Mouse (Mus musculus): ENCODE data around the gene Ahnak.
"Not testable (repeated sequence)": the region's sequence is repeated elsewhere in the genome, so short reads cannot be mapped to it uniquely, and the experiment has no call there.

The Ahnak gene

DNA sequence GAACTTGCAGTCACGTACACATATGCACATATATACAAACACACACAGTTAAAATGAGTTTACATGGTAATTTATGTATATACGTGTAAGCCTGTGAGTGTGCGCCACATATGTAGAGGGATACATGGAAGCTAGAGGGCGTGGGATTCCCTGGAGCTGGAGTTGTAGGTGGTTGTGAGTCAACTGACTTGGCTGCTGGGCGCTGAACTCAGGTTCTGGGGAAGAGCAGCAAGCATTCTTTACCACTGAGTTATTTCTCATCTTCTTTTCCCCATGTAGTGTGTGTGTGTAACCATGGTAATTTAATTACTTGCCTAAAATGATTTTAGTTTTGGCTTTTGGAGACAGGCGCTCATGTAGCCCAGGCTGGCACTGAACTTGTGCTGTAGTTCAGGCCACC lies 7.5 kb downstream of the Ahnak start:
- no peak for DNase-seq

DNA sequence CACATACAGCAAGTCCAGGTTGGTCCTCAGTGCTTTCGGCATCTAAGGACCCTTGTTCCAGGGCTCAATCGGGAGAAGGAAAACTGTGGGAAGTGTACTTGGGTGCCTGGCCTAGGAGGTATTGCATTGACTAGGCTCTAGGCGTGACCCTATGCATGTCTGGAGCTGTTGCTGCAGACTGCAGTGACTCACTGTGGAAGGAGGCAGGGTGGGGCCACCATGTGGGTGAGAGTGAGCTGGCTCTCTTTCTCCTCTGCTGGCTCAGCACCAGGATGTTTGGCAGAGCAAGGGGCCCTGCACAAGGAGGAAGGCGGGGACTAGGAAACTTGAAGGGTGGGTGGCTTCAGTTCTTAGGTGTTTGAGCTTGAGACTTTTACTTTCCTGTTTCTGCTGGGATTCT lies 8.5 kb downstream of the Ahnak start:
- DNase-seq = no peak

DNA sequence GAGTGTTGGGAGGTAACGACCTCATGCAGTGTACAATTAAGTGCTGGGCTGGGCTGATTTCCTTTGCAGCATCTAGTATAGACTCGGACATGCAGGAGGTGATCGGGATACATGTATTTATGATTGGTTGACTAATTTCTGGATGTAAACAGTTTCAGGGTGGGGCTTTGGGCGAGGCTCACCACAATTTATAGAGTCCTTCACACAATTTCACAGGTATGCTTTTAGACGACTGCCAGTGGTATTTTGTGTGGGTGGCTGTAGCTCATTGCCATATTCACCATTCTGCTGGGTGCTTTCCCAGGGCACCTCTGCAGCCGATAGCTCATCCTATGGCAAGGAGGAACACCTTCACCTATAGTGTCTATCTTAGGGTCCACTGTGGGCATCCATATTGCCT lies 9.5 kb downstream of the Ahnak start:
- no peak for DNase-seq

DNA sequence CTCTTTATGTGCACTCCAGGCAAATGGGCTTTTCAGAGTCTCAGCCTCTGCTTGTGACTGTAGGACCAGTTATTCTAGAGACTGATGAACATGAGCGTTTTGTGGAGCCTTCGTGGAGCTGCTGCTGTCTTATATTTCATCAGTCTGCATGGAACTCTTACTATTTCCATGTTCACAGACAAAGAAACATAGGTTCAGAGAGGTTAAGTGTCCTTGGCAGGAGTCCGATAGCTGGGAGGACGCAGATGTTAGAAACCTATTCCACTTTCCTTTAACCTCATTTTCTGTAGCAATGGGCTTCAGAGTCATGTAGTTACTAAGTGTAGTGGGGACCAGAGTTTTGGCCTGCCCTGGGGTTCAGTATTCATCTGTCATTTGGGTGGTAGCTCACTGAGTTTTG lies 10.1 kb downstream of the Ahnak start:
- no peak for DNase-seq

DNA sequence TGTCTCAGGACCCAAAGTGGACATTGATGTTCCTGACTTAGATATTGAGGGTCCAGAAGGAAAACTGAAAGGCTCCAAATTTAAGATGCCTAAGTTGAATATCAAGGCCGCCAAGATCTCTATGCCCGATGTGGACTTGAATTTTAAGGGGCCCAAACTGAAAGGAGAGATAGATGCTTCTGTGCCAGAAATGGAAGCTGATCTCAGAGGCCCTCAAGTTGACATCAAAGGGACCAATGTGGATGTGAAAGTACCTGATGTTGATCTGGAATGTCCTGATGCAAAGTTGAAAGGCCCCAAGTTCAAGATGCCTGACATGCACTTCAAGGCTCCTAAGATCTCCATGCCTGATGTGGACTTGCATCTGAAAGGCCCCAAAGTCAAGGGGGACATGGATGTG lies 17.8 kb downstream of the Ahnak start:
- DNase-seq = not testable (repeated sequence)

DNA sequence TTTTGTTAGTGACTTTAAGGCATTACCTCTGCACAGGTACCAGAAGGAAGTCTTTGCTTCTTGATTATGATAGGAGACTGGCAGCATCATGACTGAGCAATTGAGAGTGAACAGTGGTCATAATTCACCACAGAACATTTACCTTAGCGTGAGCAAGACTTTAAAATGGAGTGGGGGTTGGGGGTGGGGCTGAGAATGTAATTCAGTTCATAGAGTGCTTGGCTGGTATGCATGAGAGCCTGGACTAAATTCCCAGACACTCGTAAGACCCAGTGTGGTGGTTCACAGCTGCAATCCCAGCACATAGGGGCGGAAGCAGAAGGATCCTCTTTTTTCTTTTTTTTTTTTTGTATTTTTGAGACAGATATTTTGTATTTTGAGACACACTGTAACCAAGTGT lies 30.2 kb downstream of the Ahnak start:
- no peak for DNase-seq

DNA sequence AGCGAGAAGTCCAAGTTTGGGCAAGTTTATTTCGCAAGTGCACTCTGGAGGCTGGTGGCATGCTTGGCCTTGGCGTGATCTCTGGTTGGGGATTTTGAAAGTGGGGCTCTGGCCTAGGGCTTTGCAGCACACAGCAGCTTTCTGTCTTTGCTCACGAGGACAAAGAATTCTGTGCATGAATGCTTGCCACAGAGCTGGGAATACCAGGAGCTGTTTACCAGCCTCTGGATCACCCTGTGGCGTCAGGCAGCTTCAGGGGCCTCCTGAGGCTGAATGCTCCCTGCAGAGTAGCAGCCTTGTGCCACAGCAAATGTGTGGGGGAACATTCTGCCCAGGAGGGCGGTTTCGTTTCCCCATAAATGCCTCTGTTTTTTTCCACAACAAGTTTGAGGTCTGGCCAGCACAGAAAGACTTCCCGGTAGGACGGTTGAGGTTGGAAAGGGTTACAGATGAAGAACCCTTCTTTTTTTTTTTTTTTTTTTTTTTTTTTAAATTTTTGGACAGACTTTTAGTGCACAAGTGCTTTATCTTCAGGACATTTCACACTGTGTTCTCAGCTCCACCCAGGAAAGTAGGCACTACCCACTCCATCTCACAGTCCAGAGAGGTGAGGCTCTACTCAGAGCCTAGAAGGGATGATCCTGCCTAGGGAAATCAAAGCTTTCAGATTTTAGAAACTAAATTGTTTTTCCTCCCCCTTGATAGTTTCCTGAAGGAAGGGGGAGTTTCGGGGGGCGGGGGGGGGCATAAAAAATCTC lies 34.1 kb downstream of the Ahnak start:
- DNase-seq = no peak

DNA sequence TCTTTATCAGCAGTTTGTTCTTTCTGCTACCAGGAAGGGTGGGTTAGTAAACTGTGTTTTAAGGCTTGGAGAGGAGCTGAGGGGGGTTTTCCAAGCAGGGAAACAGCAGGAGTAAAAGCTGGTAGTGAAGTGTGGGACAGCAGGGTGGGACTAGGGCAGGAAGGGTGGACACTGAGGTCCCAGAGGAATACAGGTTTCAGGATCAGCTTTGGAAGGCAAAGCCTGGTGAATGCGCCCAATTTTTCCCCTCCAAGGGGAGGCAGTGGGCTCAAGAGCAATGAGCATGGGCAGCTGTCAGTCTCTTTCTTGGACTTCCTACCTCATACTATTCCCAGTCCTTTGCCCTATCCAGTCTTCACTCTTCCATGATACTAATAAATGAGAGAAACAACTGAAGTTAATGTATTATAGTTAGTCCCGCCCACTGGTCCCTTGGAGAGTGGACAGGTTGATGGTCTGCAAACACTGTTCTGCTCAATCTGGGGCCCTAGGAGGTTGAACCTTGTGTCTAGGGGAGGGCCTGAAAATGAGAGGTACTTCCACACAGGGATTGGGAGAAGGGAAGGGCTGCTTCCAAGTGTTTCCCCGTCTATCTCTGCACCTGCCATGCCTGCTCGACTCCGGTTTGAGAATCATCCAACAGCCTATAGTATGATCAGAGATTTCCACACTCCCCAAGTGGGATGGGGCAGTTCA lies 36.6 kb downstream of the Ahnak start:
- DNase-seq = no peak

DNA sequence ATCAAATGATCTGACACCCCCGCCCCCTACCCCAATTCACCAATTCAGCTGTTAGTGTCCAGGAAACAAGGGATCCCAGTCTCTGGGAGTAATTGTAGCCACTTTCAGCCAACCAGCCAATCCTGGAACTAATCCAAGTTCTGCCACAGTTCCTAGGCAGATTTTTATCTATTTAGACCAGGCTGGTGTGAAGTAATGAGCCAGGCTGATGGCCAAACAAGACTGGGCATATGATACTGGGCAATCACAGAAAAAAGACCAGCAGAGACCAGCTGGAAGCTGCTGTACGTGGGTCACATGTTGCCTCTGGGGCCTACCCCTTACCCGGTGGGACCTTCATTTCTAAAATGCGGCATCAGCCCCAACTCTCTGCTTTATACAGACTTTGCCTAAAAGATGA lies 37.5 kb downstream of the Ahnak start:
- DNase-seq = peak; percentile 31

DNA sequence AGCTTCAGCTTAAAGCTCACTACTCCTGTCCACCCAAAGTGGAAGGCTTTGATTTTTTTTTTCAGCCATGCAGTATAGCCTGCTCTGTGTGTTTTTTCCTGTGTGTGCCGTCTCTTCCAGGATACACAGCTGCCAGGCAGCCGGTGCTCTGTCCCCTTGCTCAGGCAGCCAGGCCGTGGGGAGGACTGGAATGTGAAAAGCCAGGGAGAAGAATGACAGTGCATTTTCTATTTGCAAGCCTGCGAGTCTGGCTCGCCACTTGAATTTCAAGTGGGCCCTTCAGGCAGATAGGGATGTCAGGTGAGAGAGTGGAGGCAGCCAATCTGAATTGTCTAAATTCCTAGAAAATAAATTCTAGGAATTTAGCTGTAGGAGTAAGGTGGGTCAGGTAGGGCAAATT lies 38.7 kb downstream of the Ahnak start:
- DNase-seq = no peak

DNA sequence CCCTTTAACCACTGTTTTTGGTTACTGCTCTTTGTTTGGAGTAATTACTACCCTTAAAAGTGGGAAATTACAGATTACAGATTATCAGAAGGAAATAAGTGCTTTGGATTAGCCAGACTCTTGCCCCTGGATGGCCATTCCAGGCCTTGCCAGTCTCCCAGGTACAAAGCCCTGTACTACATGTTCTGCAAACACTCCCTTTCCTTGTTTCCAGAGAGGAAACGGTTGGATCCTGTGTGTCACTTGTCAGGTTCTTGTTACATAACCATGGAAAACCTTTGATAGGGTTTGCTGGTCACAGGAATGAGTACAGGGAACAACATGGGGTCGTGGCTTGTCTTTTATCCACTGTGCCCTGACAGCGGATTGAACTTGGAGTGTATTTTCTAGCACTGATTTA lies 39.3 kb downstream of the Ahnak start:
- no peak for DNase-seq

DNA sequence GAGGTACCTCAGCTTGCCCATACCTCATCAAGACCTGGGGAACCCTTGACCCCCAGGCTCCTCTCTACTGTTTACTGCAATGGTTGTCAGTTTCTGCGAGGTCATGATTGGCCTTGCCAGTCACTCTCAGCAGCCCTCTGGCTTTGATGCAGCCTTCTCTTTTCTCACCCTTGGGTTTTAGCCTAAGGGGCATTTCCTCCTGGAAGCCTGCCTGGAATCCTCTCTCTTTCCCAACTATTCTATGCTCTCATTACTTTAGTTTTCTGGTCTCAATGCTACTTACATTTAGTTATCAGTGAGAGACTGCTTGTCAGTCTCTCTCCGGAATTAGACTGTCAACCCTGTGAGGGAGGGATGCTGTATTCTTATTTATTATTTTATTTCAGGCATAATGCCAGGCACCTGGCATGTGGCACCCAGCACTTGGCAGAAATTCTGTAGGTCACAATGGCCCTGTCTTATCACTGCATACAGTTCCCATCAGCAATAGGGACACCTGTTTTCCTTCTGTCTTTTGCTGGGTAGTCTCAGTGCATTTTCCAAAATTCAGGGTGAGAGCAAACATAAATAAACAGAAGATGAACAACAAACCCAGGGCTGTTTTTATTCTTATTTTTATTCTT lies 40.7 kb downstream of the Ahnak start:
- DNase-seq = no peak

DNA sequence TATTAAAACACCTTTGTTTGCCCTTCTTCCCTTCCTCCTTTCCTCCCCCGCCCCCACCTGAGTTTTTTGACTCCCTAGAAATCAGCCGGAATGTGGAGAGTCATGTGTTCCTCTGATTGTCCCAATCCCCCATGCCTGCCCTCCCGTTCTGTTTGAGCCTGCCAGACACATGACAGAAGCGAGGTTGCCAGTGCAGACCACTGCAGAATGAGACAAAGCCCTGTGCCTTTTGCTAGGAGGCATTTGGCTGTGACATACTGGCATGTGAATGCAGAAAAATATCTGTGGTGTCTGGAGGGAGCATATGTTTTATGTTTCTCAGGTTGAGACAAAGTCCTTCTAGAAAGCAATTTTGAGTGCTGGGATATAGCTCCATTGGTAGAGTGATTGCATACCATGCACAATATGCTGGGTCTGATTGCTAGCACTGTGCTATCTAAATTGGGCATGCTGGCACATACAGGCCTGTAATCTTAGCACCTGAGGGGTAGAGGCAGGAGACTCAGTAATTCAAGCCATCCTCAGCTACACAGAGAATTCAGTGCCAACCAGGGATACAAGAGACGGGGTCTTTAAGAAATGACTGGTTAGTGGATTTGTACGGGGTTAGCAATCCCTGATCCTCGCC lies 43.5 kb downstream of the Ahnak start:
- no peak for DNase-seq

DNA sequence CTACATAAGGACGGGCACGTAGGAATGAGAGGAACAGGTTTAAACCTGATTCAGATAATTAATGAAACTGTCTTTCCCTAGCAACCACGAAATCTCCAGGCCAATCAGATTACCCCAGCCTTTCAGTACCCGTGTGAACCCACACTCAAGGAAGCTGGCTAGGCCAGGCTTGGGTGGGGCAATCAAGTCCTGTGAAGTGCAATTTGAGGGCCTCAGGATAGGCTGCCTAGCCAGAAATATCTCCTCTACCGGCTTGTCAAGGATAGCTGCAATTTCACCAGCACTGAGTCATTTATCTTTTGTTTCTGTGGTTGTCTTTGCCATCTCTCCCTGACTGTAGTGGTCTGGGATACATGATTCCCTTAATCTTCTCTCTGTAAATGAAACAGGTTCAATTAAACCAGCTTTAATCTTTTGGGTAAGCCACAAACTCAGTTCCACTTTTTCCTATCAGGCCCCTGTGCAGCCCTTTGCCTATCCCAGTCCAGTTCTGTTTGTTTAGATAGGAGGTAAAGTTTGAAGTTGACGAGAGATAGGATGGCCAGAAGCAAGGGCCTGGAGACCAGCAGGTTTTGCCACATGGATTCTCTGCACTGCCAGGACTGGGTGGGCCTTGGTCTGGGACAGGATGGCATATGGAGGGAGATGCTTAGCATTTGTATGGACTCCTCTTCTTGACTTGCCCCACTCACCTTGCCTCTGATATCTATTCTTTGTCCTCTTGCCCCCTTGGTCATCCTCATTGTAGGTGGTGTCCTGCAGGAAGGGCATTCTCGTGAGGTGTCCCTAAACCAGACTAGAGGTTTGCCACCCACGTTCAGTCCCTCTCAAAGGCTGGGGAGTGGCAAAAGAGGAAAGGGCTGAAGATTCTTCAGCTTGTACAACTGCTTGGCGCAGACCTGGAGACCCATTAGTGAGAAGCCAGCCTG lies 44.6 kb downstream of the Ahnak start:
- no peak for DNase-seq

DNA sequence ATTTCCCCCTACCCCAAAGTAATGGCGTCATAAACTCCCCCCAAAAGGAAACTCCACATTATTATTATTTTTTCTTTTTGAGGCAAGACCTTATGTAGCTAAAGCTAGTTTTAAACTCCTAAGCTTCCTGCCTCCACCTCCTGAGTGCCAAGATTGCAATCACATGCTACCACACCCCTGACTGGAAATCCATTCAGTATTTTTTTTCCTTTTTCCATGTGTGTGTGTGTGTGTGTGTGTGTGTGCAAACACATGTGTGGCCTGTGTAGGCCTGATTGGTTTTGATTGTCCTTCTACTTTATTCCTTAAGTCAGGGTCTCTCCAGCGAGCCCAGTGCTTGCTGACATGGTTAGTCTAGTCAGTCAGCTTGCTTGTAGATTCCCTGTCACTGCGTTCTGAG lies 45.4 kb downstream of the Ahnak start:
- no peak for DNase-seq

DNA sequence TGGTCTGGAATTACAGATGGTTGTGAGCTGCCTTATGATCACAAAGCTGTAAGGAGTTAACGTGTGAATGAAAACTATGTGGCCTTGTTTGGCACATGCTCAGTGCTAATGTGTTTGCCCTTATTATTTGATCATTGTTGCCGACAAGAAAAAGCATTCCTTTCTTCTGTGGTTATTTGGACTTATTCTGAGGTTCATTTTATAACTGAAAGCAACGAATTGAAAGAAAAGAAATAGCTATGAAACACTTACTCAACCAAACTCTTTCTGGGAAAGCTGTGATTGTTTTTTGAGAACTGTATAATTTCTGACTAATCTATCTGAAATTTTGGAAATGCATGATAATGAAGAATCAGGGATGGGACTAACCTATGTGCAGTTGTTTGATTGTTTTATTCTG lies 46.0 kb downstream of the Ahnak start:
- DNase-seq = no peak

DNA sequence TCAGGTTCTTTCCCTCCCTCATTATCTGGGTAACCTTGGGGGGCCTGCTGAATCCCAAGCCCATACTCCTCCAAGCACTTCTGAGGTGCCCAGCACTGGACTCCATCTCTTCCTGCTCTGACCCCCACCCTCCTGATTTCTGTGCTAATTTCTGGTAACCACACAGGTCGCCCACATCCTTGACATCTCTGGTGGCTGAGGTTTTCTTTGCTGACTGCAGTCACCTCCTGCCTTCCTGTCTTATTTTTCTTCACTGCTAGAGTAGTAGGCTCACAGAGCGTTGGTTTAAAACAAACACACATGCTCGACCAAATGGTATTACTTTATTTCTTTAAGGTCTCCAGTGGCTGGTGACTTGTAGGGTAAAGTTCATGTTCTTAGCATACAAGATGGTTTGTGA lies 49.1 kb downstream of the Ahnak start:
- no peak for DNase-seq

DNA sequence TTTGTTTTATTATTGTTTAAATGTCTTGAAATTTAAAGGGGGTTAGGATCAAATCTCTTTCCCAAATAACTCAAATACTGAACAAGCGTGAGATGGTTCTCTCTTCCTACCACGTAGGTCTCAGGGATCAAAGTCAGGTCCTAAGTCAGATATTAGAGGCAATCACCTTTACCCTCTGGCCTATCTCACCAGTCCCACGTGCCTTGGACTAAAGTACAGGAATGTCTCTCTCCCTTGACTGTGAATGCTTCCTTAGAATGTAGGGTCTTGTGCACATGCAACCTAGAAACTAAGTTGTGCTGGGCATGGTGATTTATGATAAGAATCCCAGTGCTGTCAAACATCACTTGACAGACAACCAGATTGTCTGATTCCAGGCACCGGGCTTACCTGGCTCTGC lies 50.2 kb downstream of the Ahnak start:
- no peak for DNase-seq

DNA sequence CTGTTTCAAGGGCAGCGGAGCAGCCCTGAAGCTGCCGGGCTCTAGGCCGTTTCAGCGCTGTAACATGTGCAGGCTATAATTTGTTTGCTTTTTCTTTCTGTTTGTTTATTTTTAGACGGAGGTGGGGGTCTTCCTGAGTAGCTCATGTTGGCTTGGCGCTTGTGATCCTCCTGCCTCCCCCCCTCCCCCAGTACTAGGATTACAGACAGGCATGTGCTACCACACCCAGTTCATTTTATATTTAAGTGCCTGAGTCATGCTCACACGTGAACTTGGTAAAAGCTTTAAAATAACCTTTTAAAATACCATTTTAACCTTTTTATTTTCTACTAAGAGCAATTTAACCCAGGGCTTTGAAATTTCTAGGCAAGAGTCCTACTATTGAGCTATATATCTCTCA lies 50.8 kb downstream of the Ahnak start:
- no peak for DNase-seq

DNA sequence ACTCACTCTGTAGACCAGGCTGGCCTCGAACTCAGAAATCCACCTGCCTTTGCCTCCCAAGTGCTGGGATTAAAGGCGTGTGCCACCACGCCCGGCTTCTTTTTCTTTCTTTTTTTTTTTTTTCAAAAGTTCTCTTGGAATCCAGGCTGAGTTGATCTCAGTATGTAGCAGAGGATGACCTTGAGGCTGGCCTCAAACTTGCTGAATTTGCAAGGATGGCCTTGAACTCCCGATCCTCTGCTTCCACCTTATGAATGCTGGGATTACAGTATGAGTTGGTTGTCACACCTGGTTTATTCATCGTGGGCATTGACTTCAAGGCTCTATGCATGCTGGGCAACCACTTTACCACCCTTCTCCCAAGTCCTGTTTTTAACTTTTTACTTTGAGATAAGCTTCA lies 51.6 kb downstream of the Ahnak start:
- no peak for DNase-seq

DNA sequence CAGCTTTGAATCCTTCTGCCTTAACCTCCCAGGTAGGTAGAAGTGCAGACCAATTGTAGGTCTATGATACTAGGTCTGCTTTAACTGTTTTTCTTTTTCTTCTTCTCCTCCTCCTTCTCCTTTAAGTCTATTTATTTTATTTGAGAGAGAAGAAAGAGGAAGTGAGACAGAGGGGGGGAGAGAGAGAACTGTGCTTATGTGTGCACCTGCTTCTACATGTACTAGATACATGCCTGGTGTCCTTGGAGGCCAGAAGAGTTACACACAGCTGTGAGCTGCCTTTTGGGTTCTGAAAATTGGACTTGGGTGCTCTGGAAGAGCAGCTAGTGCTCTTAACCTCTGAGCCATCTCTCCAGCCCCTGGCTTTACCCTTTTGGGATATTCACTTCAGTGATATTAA lies 52.0 kb downstream of the Ahnak start:
- DNase-seq = no peak

DNA sequence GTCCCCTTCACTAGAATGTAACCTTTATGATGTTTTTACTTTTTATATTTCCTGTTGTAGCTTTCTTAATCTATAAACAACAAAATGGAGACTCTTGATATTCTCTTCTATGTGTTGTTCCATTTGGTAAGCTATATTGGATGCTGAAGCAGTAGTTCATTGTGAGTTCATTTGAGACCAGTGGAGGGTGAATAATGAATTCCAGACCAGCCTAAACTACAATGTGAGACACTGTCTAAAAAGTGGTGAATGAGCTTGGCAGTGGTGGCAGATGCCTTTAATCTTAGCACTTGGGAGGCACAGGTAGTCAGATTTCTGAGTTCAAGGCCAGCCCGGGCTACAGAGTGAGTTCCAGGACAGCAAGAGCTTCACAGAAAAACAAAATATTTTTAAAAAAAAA lies 54.0 kb downstream of the Ahnak start:
- DNase-seq = peak; percentile 18

DNA sequence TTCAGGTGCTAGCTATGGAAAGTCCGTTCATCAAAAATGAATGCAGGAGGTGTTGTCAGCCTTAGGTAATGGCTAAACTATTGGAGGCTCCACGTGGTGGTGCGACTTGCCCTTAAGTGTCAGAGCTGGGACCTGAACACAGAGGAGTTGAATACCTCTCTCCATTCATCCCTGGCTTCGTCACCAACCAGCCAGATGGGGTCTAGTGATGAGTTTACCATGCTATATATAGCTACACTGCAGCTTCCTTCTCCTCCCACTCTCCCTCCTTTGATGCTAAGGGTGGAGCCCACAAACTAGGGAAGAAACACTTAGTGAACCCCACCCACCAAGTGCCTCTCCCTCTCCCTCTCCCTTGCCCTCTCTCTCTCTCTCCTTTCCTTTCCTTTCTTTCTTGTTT lies 55.2 kb downstream of the Ahnak start:
- DNase-seq = no peak

Measured in retina, postnatal 1 day (tissue).